Mouse (Mus musculus): Measurements from ENCODE around the gene Fcgrt. TPM values are rescaled to one million over a fixed set of nuclear protein-coding genes. Genes with fewer than 3 reads are reported as not detected.
A peak's percentile ranks its signal among the peaks of the same experiment; 100 is the strongest.
"Not testable (repeated sequence)": the region's sequence is repeated elsewhere in the genome, so short reads cannot be mapped to it uniquely, and the experiment has no call there.

Gene Fcgrt
- total RNA-seq, 1 experiment, result 10.6 TPM

GRCm38 (mm10) chr7:45126147-45126843, 22.6 kb upstream of the Fcgrt start:
- Histone ChIP-seq H3K4me3 (ENCODE audit: insufficient read depth in 1 of 2, low read depth in 1 of 2, low read length in 2 of 2, poor library complexity in 1 of 2, severe bottlenecking in 1 of 2) (peak overlapping the region; percentile 80 to 99), H3K9me3 (ENCODE audit: control insufficient read depth, insufficient read depth, low read depth, low read length) (no peaks in the 10 kb centered on the region), H3K4me1 (ENCODE audit: control insufficient read depth in 2 of 2, insufficient read depth in 2 of 2, low read length in 2 of 2, poor library complexity in 1 of 2) (peaks cover 0 to 12% of the 10 kb centered on the region in 2 experiments; a peak in 1 of 4 replicates), H3K9ac (ENCODE audit: insufficient read depth, low read depth, low read length, poor library complexity, severe bottlenecking) (peak overlapping the region; percentile 100), H3K36me3 (ENCODE audit: control insufficient read depth, insufficient read depth, low read length, poor library complexity, severe bottlenecking) (peaks cover 57% of the 10 kb centered on the region), H3K27ac (ENCODE audit: insufficient read depth, low read depth, low read length, poor library complexity, severe bottlenecking) (peak overlapping the region; percentile 96)
- no peak for DNase-seq (ENCODE audit: low read depth, low spot score)
- TF ChIP-seq ZNF384 (IDR thresholded peaks at IDR 0.05; ENCODE audit: low read depth, low read length), result no peak
- TF ChIP-seq MAFK (IDR thresholded peaks at IDR 0.05; ENCODE audit: insufficient read depth, low read depth, low read length), result no peak
- no peak for TF ChIP-seq HCFC1 (IDR thresholded peaks at IDR 0.05; ENCODE audit: borderline replicate concordance, insufficient read depth, low read length)
- no peak for TF ChIP-seq CHD2 (IDR thresholded peaks at IDR 0.05; ENCODE audit: low read depth, low read length)
- TF ChIP-seq ZC3H11A (IDR thresholded peaks at IDR 0.05; ENCODE audit: borderline replicate concordance, low read depth, low read length), result no peak
- in situ Hi-C loops (cut with MboI; ENCODE audit: low sequenced_read_pairs in 2 of 2, unreplicated experiment in 2 of 2), result no loop called here

- H3K9me3 ChIP-seq (ENCODE audit: control insufficient read depth, insufficient read depth, low read depth, low read length); H3K4me1 ChIP-seq (ENCODE audit: control insufficient read depth in 2 of 2, insufficient read depth in 2 of 2, low read length in 2 of 2, poor library complexity in 1 of 2); DNase-seq (ENCODE audit: low read depth, low spot score); in situ Hi-C loops (cut with MboI; ENCODE audit: low sequenced_read_pairs in 2 of 2, unreplicated experiment in 2 of 2): not testable (repeated sequence)
- Histone ChIP-seq H3K36me3 (ENCODE audit: control insufficient read depth, insufficient read depth, low read length, poor library complexity, severe bottlenecking) (peaks cover 63% of the 10 kb centered on the region), H3K27ac (ENCODE audit: insufficient read depth, low read depth, low read length, poor library complexity, severe bottlenecking) (peak overlapping the region; percentile 96), H3K4me3 (ENCODE audit: insufficient read depth in 1 of 2, low read depth in 1 of 2, low read length in 2 of 2, poor library complexity in 1 of 2, severe bottlenecking in 1 of 2) (peak overlapping the region in 1 of 2 experiments; percentile 99; a peak in 2 of 4 replicates), H3K9ac (ENCODE audit: insufficient read depth, low read depth, low read length, poor library complexity, severe bottlenecking) (peak overlapping the region; percentile 100; the same call in 1 of the 2 replicates)
These were observed 22.0 kb upstream of the Fcgrt start for GRCm38 (mm10) chr7:45125649-45126048.

GRCm38 (mm10) chr7:45125144-45125600, 21.5 kb upstream of the Fcgrt start:
- peaks cover 0 to 7% of the 10 kb centered on the region in 2 experiments; a peak in 1 of 4 replicates for H3K4me1 ChIP-seq (ENCODE audit: control insufficient read depth in 2 of 2, insufficient read depth in 2 of 2, low read length in 2 of 2, poor library complexity in 1 of 2)
- peaks cover 67% of the 10 kb centered on the region for H3K36me3 ChIP-seq (ENCODE audit: control insufficient read depth, insufficient read depth, low read length, poor library complexity, severe bottlenecking)
- peak overlapping the region in 1 of 2 experiments; percentile 99; a peak in 2 of 4 replicates for H3K4me3 ChIP-seq (ENCODE audit: insufficient read depth in 1 of 2, low read depth in 1 of 2, low read length in 2 of 2, poor library complexity in 1 of 2, severe bottlenecking in 1 of 2)
- H3K9me3 ChIP-seq (ENCODE audit: control insufficient read depth, insufficient read depth, low read depth, low read length), result no peaks in the 10 kb centered on the region
- peak overlapping the region; percentile 100; the same call in 1 of the 2 replicates for H3K9ac ChIP-seq (ENCODE audit: insufficient read depth, low read depth, low read length, poor library complexity, severe bottlenecking)
- in situ Hi-C loops (cut with MboI; ENCODE audit: low sequenced_read_pairs in 2 of 2, unreplicated experiment in 2 of 2), result no loop called here
- TF ChIP-seq CHD2 (IDR thresholded peaks at IDR 0.05; ENCODE audit: low read depth, low read length), result no peak
- no peak for TF ChIP-seq ZC3H11A (IDR thresholded peaks at IDR 0.05; ENCODE audit: borderline replicate concordance, low read depth, low read length)
- TF ChIP-seq HCFC1 (IDR thresholded peaks at IDR 0.05; ENCODE audit: borderline replicate concordance, insufficient read depth, low read length), result no peak
- no peak for TF ChIP-seq ZNF384 (IDR thresholded peaks at IDR 0.05; ENCODE audit: low read depth, low read length)
- TF ChIP-seq MAFK (IDR thresholded peaks at IDR 0.05; ENCODE audit: insufficient read depth, low read depth, low read length), result no peak
- DNase-seq (ENCODE audit: low read depth, low spot score), result peak; percentile 63
- peak overlapping the region; percentile 96; the same call in 1 of the 2 replicates for H3K27ac ChIP-seq (ENCODE audit: insufficient read depth, low read depth, low read length, poor library complexity, severe bottlenecking)

GRCm38 (mm10) chr7:45124224-45125143, 20.8 kb upstream of the Fcgrt start, which contains the start of gene Rps11:
TSS of gene Rps11 (minus strand) at chr7:45124439.
- Histone ChIP-seq H3K9ac (ENCODE audit: insufficient read depth, low read depth, low read length, poor library complexity, severe bottlenecking) (peak within 1 kb of the TSS; percentile 100), H3K9me3 (ENCODE audit: control insufficient read depth, insufficient read depth, low read depth, low read length) (no peaks in the 10 kb centered on the region), H3K4me3 (ENCODE audit: insufficient read depth in 1 of 2, low read depth in 1 of 2, low read length in 2 of 2, poor library complexity in 1 of 2, severe bottlenecking in 1 of 2) (peak within 1 kb of the TSS; percentile 93 to 99), H3K4me1 (ENCODE audit: control insufficient read depth in 2 of 2, insufficient read depth in 2 of 2, low read length in 2 of 2, poor library complexity in 1 of 2) (peaks cover 0 to 11% of the 10 kb centered on the region in 2 experiments; a peak in 2 of 4 replicates), H3K27ac (ENCODE audit: insufficient read depth, low read depth, low read length, poor library complexity, severe bottlenecking) (peak within 1 kb of the TSS; percentile 96), H3K36me3 (ENCODE audit: control insufficient read depth, insufficient read depth, low read length, poor library complexity, severe bottlenecking) (peaks cover 72% of the 10 kb centered on the region)
- DNase-seq (ENCODE audit: low read depth, low spot score), result peak; percentile 99
- TF ChIP-seq ZNF384 (IDR thresholded peaks at IDR 0.05; ENCODE audit: low read depth, low read length), result no peak
- peak; percentile 94 for TF ChIP-seq CHD2 (IDR thresholded peaks at IDR 0.05; ENCODE audit: low read depth, low read length)
- TF ChIP-seq HCFC1 (IDR thresholded peaks at IDR 0.05; ENCODE audit: borderline replicate concordance, insufficient read depth, low read length), result peak; percentile 73; the same call in 1 of the 2 replicates
- in situ Hi-C loops (cut with MboI; ENCODE audit: low sequenced_read_pairs in 2 of 2, unreplicated experiment in 2 of 2), result no loop called here

Data from ES-E14 (cell line).